Mouse (Mus musculus): ENCODE results near the gene Btn2a2.

- TF ChIP-seq CTCF (IDR thresholded peaks at IDR 0.05; ENCODE audit: low read depth, low read length) (no peak), TAL1 (conservative IDR thresholded peaks at IDR 0.05; ENCODE audit: low read depth, low read length) (no peak), GATA1 (IDR thresholded peaks at IDR 0.05; ENCODE audit: borderline replicate concordance, low read length) (no peak), POLR2AphosphoS5 (IDR thresholded peaks at IDR 0.05; ENCODE audit: insufficient replicate concordance, low read depth, low read length) (no peak), GATA2 (IDR thresholded peaks at IDR 0.05; ENCODE audit: borderline replicate concordance, low read depth, low read length) (no peak)
Observed at GRCm38 (mm10) chr13:23437908-23438307, 50.7 kb downstream of the Btn2a2 start.

Measured in G1E (cell line).